Mouse (Mus musculus) hindbrain, embryonic 14.5 days (tissue): ENCODE data around the gene Cd37. TPM values are rescaled to one million over a fixed set of nuclear protein-coding genes. Genes with fewer than 3 reads are reported as not detected.

Source experiments
- ATAC-seq: fragments of 200-750 bp; cut with Nextera tagmentation; 2 replicates; pipeline ENCODE4 v1.8.0; 2017; ENCODE audit warnings: moderate number of reproducible peaks, mild to moderate bottlenecking, moderate TSS enrichment, moderate library complexity; ENCODE audit not compliant: low FRiP score
- DNase-seq: peaks from one replicate; pipeline ENCODE4 v3.0.0-alpha.2; 2015; ENCODE audit warnings: low spot score
- H3K27ac ChIP-seq: fragments of 300-500 bp; sonication (generic); 2 replicates; pipeline ENCODE4 v1.5.1; 2014; ENCODE audit warnings: mild to moderate bottlenecking, moderate library complexity
- H3K27me3 ChIP-seq: fragments of 300-500 bp; sonication (generic); 2 replicates; pipeline ENCODE4 v1.6.1; 2014; ENCODE audit warnings: mild to moderate bottlenecking, low read length, mixed read lengths; ENCODE audit not compliant: control insufficient read depth, insufficient read depth
- H3K36me3 ChIP-seq: fragments of 300-500 bp; sonication (generic); replicated peaks from 2 replicates; pipeline ENCODE4 v1.6.1; 2014; ENCODE audit not compliant: control insufficient read depth, insufficient read depth
- H3K4me1 ChIP-seq: fragments of 300-500 bp; sonication (generic); replicated peaks from 2 replicates; pipeline ENCODE4 v1.6.1; 2014; ENCODE audit warnings: antibody characterized with exemption, low read length, mixed read lengths; ENCODE audit not compliant: control insufficient read depth, insufficient read depth
- H3K4me2 ChIP-seq: fragments of 300-500 bp; sonication (generic); replicated peaks from 2 replicates; pipeline ENCODE4 v1.6.1; 2014; ENCODE audit warnings: mild to moderate bottlenecking, moderate library complexity
- H3K4me3 ChIP-seq: fragments of 300-500 bp; sonication (generic); replicated peaks from 2 replicates; pipeline ENCODE4 v1.5.1; 2014; ENCODE audit warnings: mild to moderate bottlenecking, low read length
- H3K9ac ChIP-seq: fragments of 300-500 bp; sonication (generic); 2 replicates; pipeline ENCODE4 v1.6.1; 2014
- H3K9me3 ChIP-seq: fragments of 300-500 bp; sonication (generic); 2 replicates; pipeline ENCODE4 v1.6.1; 2016; ENCODE audit warnings: low read length; ENCODE audit not compliant: control insufficient read depth
- WGBS: fragments of 180-500 bp; shearing (Covaris S2); extraction: QIAGEN DNeasy Blood & Tissue Kit; methylation state at CpG from one replicate; pipeline ENCODE4 v1.1.7; 2014; 5-methylcytosine and 5-hydroxymethylcytosine counted together
- polyA plus RNA-seq: library from polyadenylated mRNA; unstranded; fragments of >200 nt; fragmentation: Nextera tagmentation; extraction: Ambion mirVana; gene quantifications from 2 replicates; pipeline ENCODE4 v1.2.1, GENCODE M21; 2014

Cd37 gene
- polyA plus RNA-seq, 1 experiment from 2014 or later = 0.94 TPM

DNA sequence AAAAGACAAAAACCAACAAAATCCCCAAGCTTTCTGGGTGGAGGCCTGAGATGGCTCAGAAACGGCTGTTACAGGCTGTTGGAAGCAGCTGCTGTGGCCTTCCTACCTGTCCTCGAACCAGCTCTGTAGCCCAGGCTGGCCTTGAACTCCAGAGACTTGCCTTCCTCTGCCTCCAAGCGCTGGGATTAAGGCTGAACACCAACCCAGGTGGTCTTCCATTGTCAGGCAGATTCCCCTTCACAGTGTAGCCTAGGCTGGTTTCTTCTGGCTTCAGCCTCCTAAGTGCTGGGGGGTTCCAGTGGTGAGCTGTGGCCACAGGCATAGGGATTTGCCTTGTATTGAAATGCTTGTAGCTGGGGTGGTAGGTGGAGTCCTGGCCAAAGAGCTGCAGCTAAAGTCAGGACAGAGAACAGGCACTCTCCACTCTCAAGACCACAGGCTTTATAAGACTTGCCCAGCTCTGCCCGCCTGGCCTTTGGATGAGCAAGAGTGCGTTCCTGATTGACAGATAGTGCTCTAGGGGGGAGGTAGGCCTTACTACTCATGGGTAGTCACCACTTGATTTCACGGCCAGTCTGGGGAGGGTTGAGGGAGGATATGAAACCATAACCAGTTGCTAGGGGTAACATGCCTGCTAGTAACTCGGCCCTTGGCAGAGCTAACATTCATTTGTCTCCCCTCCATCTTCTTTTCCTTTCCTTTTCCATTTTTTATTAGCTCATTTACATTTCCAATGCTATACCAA is 9.3 kb downstream of the Cd37 start:
- 88% methylated on average over 7 of the region's 7 CpGs for whole genome bisulfite sequencing
- Histone ChIP-seq H3K27ac (no peak overlapping the region), H3K36me3 (peaks cover 22% of the 10 kb centered on the region), H3K4me1 (peaks cover 5% of the 10 kb centered on the region), H3K4me2 (no peak overlapping the region), H3K9ac (no peak overlapping the region), H3K9me3 (no peaks in the 10 kb centered on the region), H3K4me3 (no peak overlapping the region), H3K27me3 (no peaks in the 10 kb centered on the region)
- ATAC-seq = no peak
- no peak for DNase-seq

DNA sequence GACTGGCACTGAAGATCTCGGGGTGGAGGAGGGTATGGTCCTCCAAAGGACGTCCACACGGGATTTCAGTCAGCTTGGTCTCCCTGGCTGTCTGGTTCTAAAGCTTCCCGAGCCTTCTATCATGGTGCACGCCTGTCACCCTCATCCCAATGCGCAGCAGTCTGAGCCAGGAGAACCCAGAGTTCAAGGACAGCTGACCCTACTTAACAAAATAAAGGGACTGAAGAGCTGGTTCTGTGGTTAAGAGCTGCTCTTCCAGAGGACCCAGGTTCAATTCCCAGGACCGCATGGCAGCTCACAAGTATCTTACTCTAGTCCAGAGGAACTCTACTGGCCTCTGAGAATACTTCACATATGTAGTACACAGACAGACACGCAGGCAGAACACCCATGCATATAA is 9.9 kb downstream of the Cd37 start:
- Histone ChIP-seq H3K4me3 (no peak overlapping the region), H3K36me3 (peaks cover 22% of the 10 kb centered on the region), H3K27ac (no peak overlapping the region), H3K4me1 (peaks cover 2% of the 10 kb centered on the region), H3K4me2 (no peak overlapping the region), H3K9me3 (no peaks in the 10 kb centered on the region), H3K9ac (no peak overlapping the region), H3K27me3 (no peaks in the 10 kb centered on the region)
- 94% methylated on average over 8 of the region's 8 CpGs for WGBS
- ATAC-seq (no peak), DNase-seq (no peak)

DNA sequence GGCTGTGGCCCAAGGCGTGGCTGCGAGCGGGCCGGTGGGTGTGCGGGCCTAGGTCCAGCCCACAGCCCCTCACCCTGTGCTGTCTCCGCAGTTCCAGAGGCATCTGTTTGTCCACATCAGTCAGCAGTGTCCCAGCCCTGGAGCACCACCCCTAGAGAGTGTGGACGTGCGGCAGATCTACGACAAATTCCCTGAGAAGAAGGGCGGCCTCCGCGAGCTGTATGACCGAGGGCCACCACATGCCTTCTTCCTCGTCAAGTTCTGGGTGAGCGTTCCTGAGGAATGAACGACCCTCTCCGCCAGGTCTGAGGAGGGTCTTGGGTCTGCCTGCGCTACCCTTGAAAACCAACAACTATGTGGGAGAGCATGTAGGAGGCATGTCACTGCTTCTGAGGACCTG is 10.4 kb downstream of the Cd37 start:
- Histone ChIP-seq H3K27ac (no peak overlapping the region), H3K4me2 (no peak overlapping the region), H3K36me3 (peaks cover 22% of the 10 kb centered on the region), H3K4me1 (no peaks in the 10 kb centered on the region), H3K9me3 (no peaks in the 10 kb centered on the region), H3K4me3 (no peak overlapping the region), H3K9ac (no peak overlapping the region), H3K27me3 (no peaks in the 10 kb centered on the region)
- no peak for DNase-seq
- WGBS = 96% methylated on average over 18 of the region's 18 CpGs
- ATAC-seq = no peak

DNA sequence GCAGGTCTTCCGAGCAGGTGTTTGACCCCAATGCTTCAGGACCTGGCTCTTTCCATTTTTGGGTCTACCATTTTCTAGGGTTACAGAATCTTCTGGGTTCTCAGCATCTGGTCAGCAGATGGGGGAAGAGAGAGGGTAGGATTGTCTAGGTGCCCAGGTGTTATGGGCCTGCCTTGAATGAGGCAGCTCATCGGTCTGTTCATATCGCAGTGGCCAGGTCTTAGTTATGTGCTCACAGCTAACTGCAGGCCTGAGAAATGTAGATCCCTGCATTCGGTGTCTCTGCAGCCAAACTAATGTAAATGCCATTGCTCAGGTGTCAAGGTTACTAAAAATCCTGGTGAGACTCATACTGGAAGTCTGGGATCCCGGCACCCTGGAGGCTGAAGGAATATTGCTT is 12.5 kb downstream of the Cd37 start:
- no peaks in the 10 kb centered on the region for H3K9me3 ChIP-seq
- H3K27me3 ChIP-seq = no peaks in the 10 kb centered on the region
- WGBS = 96% methylated on average over 5 of the region's 5 CpGs
- H3K4me1 ChIP-seq = no peaks in the 10 kb centered on the region
- peaks cover 16% of the 10 kb centered on the region for H3K36me3 ChIP-seq
- ATAC-seq (no peak), DNase-seq (no peak)
- no peak overlapping the region for H3K27ac ChIP-seq
- H3K4me2 ChIP-seq = no peak overlapping the region
- no peak overlapping the region for H3K4me3 ChIP-seq
- no peak overlapping the region for H3K9ac ChIP-seq

DNA sequence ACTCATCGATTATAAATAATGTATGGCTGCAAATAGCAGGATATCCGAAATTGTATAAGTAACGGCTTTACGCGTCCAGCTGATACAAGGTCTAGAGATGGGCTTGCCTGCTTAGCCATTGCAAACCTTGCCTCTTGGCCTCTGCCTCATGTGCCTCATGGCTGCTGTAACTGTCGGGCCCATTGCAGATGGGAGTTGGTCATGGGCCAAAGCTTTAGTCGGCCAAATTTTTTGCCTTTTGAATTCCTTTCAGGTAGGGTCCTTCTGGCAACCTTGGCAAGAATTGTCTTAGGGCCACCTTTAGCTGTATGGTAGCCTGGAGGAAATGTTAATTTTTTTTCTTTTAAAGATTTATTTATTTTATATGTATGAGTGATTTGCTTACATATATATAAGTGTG is 14.1 kb downstream of the Cd37 start:
- no peak overlapping the region for H3K4me3 ChIP-seq
- DNase-seq (no peak), ATAC-seq (no peak)
- H3K27me3 ChIP-seq = no peaks in the 10 kb centered on the region
- 90% methylated on average over 7 of the region's 7 CpGs for WGBS
- H3K4me1 ChIP-seq = no peaks in the 10 kb centered on the region
- no peak overlapping the region for H3K27ac ChIP-seq
- H3K4me2 ChIP-seq = no peak overlapping the region
- no peaks in the 10 kb centered on the region for H3K9me3 ChIP-seq
- H3K36me3 ChIP-seq = peaks cover 18% of the 10 kb centered on the region
- H3K9ac ChIP-seq = no peak overlapping the region

DNA sequence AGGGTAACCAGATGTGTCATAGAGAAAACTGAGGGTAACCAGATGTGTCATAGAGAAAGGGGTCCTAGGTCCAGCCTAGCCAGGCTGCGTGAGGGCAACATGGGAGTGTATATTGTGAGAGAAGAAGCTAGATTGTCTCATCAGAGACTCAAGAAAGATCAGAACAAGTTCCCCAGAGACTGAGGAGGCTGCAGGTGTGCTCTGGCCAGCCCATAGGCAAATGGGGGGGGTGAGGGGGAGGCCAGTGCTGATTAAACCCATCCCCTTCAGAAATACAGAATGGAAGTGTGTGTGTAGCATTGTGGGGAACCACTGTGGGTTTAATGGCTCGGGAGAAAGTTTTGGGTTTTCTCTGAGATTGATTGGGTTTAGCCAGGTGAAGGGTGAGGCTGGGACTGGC is 17.2 kb downstream of the Cd37 start:
- ATAC-seq (no peak), DNase-seq (no peak)
- Histone ChIP-seq H3K9ac (no peak overlapping the region), H3K4me2 (no peak overlapping the region), H3K4me1 (no peaks in the 10 kb centered on the region), H3K27me3 (no peaks in the 10 kb centered on the region), H3K36me3 (peaks cover 6% of the 10 kb centered on the region; the same call in 1 of the 2 replicates), H3K4me3 (no peak overlapping the region), H3K9me3 (no peaks in the 10 kb centered on the region), H3K27ac (no peak overlapping the region)
- WGBS = 89% methylated on average over 2 of the region's 2 CpGs

DNA sequence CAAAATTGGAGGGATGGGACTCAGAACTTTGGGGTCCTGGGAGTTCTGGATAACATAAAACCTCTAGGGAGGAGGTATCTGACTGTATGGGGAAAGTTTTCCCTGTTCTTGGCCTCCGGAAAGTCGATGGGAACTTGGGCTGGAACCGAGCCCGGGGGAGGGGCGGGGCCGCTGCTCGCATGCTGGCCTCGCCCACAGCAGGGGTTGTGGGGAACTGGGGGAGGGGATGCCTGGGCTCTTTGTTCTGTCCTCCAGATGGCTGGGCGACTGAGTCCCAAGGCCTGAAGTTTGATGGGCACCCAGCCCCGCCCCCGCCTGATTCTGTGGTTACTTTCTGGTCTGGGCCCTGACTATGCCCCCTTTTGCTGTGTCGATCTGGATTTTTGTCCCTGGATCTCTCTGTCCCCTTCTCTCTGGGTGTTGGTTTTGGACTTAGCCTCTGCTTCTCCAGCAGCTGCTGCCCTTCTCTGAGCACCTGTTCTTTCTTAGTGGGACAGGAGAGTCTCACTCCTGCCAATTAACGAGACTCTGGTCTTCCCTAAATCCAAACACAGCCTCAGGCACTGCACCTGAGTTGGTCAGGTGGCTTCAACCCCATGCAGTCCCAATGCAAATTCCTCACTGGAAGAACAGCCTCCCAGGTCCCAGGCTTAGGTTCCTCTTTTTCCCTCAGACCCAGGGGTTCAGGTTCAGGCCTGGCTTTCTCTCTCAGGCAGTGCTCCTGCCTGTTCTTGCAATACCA is 22.3 kb downstream of the Cd37 start:
- H3K4me2 ChIP-seq = peak overlapping the region; percentile 62
- 2% methylated on average over 13 of the region's 13 CpGs for WGBS
- H3K27ac ChIP-seq = peak overlapping the region; percentile 85
- ATAC-seq (peak; percentile 71; the same call in 1 of the 2 replicates), DNase-seq (peak; percentile 72)
- peaks cover 9% of the 10 kb centered on the region for H3K4me1 ChIP-seq
- peak overlapping the region; percentile 78 for H3K9ac ChIP-seq
- H3K4me3 ChIP-seq = peak overlapping the region; percentile 49
- H3K9me3 ChIP-seq = no peaks in the 10 kb centered on the region
- peaks cover 9% of the 10 kb centered on the region; the same call in 1 of the 2 replicates for H3K27me3 ChIP-seq
- H3K36me3 ChIP-seq = 0 out of 2 replicates have a peak, but pooled peaks cover 6% of the 10 kb centered on the region

DNA sequence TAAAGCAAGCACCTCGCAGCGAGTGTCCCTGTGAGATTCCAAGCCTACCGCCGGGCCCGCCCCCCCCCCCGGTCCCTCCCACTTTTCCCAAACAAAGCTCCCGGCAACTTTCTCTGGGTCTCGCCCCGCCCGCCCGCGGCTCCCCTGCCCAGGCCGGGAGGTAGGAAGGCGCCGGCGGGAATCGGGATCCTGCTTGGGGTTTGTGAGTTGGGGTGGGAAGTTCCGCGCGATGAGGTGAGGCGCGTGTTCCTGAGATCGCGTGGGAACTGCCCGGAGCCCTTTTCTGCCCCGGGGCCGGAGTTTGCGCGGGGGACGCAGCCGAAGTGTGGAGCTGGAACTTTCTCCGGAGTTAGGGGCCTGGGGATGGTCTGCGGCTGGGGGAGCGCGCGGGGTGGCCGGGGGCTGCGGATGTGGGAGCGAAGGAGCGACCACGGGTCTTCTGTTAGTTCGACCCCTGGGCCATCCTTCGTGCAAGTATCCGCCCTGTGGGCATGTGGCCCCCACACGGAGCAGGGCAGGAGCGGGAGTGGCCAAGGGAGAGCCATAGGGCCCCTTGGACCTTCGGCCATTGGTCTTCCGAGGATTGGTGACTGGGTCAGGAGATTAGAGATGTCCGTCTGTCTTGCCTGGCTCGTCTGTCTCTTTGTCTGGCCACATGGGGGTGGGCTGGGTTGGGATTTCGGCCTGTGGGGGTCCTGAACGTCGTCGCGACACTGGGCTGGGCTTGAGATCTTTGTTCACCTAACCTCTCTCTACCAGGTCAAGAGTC is 23.1 kb downstream of the Cd37 start, which contains the start of gene Tead2:
TSS of gene Tead2 (plus strand) at position 81 of the 769 bp plus-strand sequence.
- DNase-seq = peak; percentile 38
- Histone ChIP-seq H3K36me3 (0 out of 2 replicates have a peak, but pooled peaks cover 6% of the 10 kb centered on the region), H3K9ac (peak within 1 kb of the TSS; percentile 78), H3K4me3 (peak within 1 kb of the TSS; percentile 49), H3K9me3 (no peaks in the 10 kb centered on the region), H3K27ac (peak within 1 kb of the TSS; percentile 85), H3K4me1 (peaks cover 9% of the 10 kb centered on the region), H3K4me2 (peak within 1 kb of the TSS; percentile 62), H3K27me3 (peaks cover 15% of the 10 kb centered on the region)
- WGBS = under 1% methylated on average over 52 of the region's 55 CpGs
- ATAC-seq = peak; percentile 36; the same call in 1 of the 2 replicates

DNA sequence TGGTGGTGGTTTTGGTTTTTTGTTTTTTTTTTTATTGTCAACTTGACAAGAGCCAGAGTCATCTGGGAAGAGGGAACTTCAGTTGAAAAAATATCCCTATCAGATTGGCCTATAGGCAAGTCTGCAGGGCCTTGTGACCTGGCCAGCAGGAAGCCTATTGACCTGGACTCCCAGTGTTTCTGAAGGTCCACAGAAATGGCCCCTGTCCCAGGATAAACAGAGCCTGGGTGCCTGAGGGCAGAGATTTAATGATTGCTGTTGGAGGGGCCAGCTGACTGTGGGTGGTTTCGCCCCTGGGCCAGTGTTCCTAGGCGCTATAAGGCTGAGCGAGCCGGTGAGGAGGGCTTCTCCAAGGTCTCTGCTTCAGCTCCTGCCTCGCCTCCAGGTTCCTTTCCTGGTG is 25.2 kb downstream of the Cd37 start:
- H3K4me3 ChIP-seq = no peak overlapping the region
- H3K4me2 ChIP-seq = no peak overlapping the region
- ATAC-seq (no peak), DNase-seq (no peak)
- H3K27me3 ChIP-seq = peaks cover 25% of the 10 kb centered on the region
- 57% methylated on average over 5 of the region's 5 CpGs for WGBS
- no peaks in the 10 kb centered on the region for H3K9me3 ChIP-seq
- no peak overlapping the region for H3K9ac ChIP-seq
- H3K4me1 ChIP-seq = peaks cover 9% of the 10 kb centered on the region
- no peak overlapping the region for H3K27ac ChIP-seq
- H3K36me3 ChIP-seq = no peaks in the 10 kb centered on the region
